Mouse (Mus musculus) CD4-positive, CD25-positive, alpha-beta regulatory T cell, adult 9 weeks (primary cell): ENCODE data around the gene Bpifa1. TPM values are rescaled to one million over a fixed set of nuclear protein-coding genes. Genes with fewer than 3 reads are reported as not detected.

ENCODE experiments used
- polyA plus RNA-seq: library from polyadenylated mRNA; unstranded; fragments of 100-300 nt; shearing (Covaris generic); gene quantifications from one replicate; pipeline ENCODE4 v1.2.1, GENCODE M21; 2017

Bpifa1 gene
- polyA plus RNA-seq: not detected

GRCm38 (mm10) chr2:154142580-154142979 lies at the start of gene Bpifa1:
Bpifa1 (plus strand) TSS chr2:154142880.

GRCm38 (mm10) chr2:154130120-154130519 lies 12.6 kb upstream of the Bpifa1 start, which contains the start of gene Bpifa3:
Bpifa3 (plus strand) TSS chr2:154130336.

GRCm38 (mm10) chr2:154162307-154162706 lies 19.6 kb downstream of the Bpifa1 start, which contains the start of gene Bpifa5:
Bpifa5 (plus strand) TSS chr2:154162607.

GRCm38 (mm10) chr2:154190546-154191258 lies 48.0 kb downstream of the Bpifa1 start, which contains the start of gene Bpifb1:
Bpifb1 (plus strand) TSS chr2:154190818.

Other genes starting within 250 kb of the Bpifa1 start
- gene Bpifb6, start 242.5 kb upstream of the Bpifa1 start, polyA plus RNA-seq: not detected
- gene Bpifb3, start 224.7 kb upstream of the Bpifa1 start, polyA plus RNA-seq: not detected
- gene Bpifb4, start 204.7 kb upstream of the Bpifa1 start, polyA plus RNA-seq: not detected
- not detected for gene Bpifa6, start 167.9 kb upstream of the Bpifa1 start, polyA plus RNA-seq
- gene Bpifa2, start 134.6 kb upstream of the Bpifa1 start, polyA plus RNA-seq: not detected
- not detected for gene Bpifa3, start 12.5 kb upstream of the Bpifa1 start, polyA plus RNA-seq
- not detected for gene Bpifa5, start 19.7 kb downstream of the Bpifa1 start, polyA plus RNA-seq
- gene Bpifb1, start 47.9 kb downstream of the Bpifa1 start, polyA plus RNA-seq: not detected
- gene Bpifb5, start 80.9 kb downstream of the Bpifa1 start, polyA plus RNA-seq: not detected
- gene Bpifb9a, start 115.0 kb downstream of the Bpifa1 start, polyA plus RNA-seq: not detected
- gene Bpifb9b, start 164.3 kb downstream of the Bpifa1 start, polyA plus RNA-seq: not detected
- 37.6 TPM for gene Cdk5rap1, start 230.1 kb downstream of the Bpifa1 start, polyA plus RNA-seq